Mouse (Mus musculus): Measurements from ENCODE around the gene Pln.

- TF ChIP-seq MAFK (IDR thresholded peaks at IDR 0.05; ENCODE audit: insufficient read depth, low read depth, low read length) (no peak), ZNF384 (IDR thresholded peaks at IDR 0.05; ENCODE audit: low read depth, low read length) (no peak), CHD2 (IDR thresholded peaks at IDR 0.05; ENCODE audit: low read depth, low read length) (no peak), ZC3H11A (IDR thresholded peaks at IDR 0.05; ENCODE audit: borderline replicate concordance, low read depth, low read length) (no peak)
Measured at GRCm38 (mm10) chr10:53345508-53345907, 8.0 kb downstream of the Pln start.
